Mouse (Mus musculus): ENCODE results near the gene Ropn1. TPM values are rescaled to one million over a fixed set of nuclear protein-coding genes. Genes with fewer than 3 reads are reported as not detected.

Gene Ropn1
- polyA plus RNA-seq, 1 experiment from 2014 or later = not detected

GRCm38 (mm10) chr16:34657983-34658382 lies 8.3 kb downstream of the Ropn1 start:
- Histone ChIP-seq H3K9ac (peak overlapping the region; percentile 23), H3K4me3 (peak overlapping the region; percentile 36), H3K4me2 (peak overlapping the region; percentile 61), H3K9me3 (no peaks in the 10 kb centered on the region), H3K27ac (replicated peaks) (no peak overlapping the region), H3K36me3 (no peaks in the 10 kb centered on the region), H3K27me3 (no peaks in the 10 kb centered on the region), H3K4me1 (replicated peaks) (peaks cover 11% of the 10 kb centered on the region)
- ATAC-seq (ENCODE audit: low FRiP score, low read depth) = 0 out of 2 replicates have a peak, but pooled peaks have one; percentile 45
- WGBS = 24% methylated on average over 5 of the region's 5 CpGs

GRCm38 (mm10) chr16:34658388-34658787 lies 8.7 kb downstream of the Ropn1 start:
- H3K4me3 ChIP-seq = peak overlapping the region; percentile 36; the same call in 1 of the 2 replicates

GRCm38 (mm10) chr16:34664553-34664952 lies 14.8 kb downstream of the Ropn1 start:
- H3K4me3 ChIP-seq = no peak overlapping the region
- no peaks in the 10 kb centered on the region for H3K9me3 ChIP-seq
- H3K27ac ChIP-seq (replicated peaks) = no peak overlapping the region
- no peak for ATAC-seq (ENCODE audit: low FRiP score, low read depth)
- H3K4me1 ChIP-seq (replicated peaks) = peaks cover 4% of the 10 kb centered on the region; the same call in 1 of the 2 replicates
- peaks cover 16% of the 10 kb centered on the region for H3K27me3 ChIP-seq
- H3K4me2 ChIP-seq = no peak overlapping the region
- H3K9ac ChIP-seq = no peak overlapping the region
- WGBS = 76% methylated on average over 3 of the region's 3 CpGs
- no peaks in the 10 kb centered on the region for H3K36me3 ChIP-seq

More at GRCm38 (mm10) chr16:34658388-34658787, 8.7 kb downstream of the Ropn1 start:
- peaks cover 11% of the 10 kb centered on the region for H3K4me1 ChIP-seq (replicated peaks)
- ATAC-seq (ENCODE audit: low FRiP score, low read depth) = 0 out of 2 replicates have a peak, but pooled peaks have one; percentile 56
- WGBS = 41% methylated on average over 11 of the region's 11 CpGs
- no peak overlapping the region for H3K9ac ChIP-seq
- H3K36me3 ChIP-seq = no peaks in the 10 kb centered on the region
- peak overlapping the region; percentile 61 for H3K4me2 ChIP-seq
- no peaks in the 10 kb centered on the region for H3K27me3 ChIP-seq
- H3K27ac ChIP-seq (replicated peaks) = no peak overlapping the region
- H3K9me3 ChIP-seq = no peaks in the 10 kb centered on the region

- Histone ChIP-seq H3K36me3 (no peaks in the 10 kb centered on the region), H3K27me3 (peaks cover 16% of the 10 kb centered on the region), H3K27ac (replicated peaks) (no peak overlapping the region), H3K9me3 (no peaks in the 10 kb centered on the region), H3K4me2 (peak overlapping the region; percentile 45), H3K9ac (no peak overlapping the region), H3K4me3 (peak overlapping the region; percentile 15; the same call in 1 of the 2 replicates), H3K4me1 (replicated peaks) (peaks cover 4% of the 10 kb centered on the region; the same call in 1 of the 2 replicates)
- WGBS = 3% methylated on average over 20 of the region's 20 CpGs
- ATAC-seq (ENCODE audit: low FRiP score, low read depth) = peak; percentile 80; the same call in 1 of the 2 replicates
Measured at GRCm38 (mm10) chr16:34667031-34667726, 17.5 kb downstream of the Ropn1 start.

- no peak for ATAC-seq (ENCODE audit: low FRiP score, low read depth)
Measured at GRCm38 (mm10) chr16:34668341-34668740, 18.6 kb downstream of the Ropn1 start.

GRCm38 (mm10) chr16:34671966-34672365 lies 22.2 kb downstream of the Ropn1 start:
- H3K4me1 ChIP-seq (replicated peaks) = peaks cover 4% of the 10 kb centered on the region; the same call in 1 of the 2 replicates
- no peak for ATAC-seq (ENCODE audit: low FRiP score, low read depth)
- no peak overlapping the region for H3K9ac ChIP-seq
- no peaks in the 10 kb centered on the region for H3K9me3 ChIP-seq
- no peak overlapping the region for H3K27ac ChIP-seq (replicated peaks)
- peaks cover 5% of the 10 kb centered on the region; the same call in 1 of the 2 replicates for H3K27me3 ChIP-seq
- H3K36me3 ChIP-seq = no peaks in the 10 kb centered on the region
- no peak overlapping the region for H3K4me2 ChIP-seq
- 56% methylated on average over 7 of the region's 7 CpGs for WGBS
- no peak overlapping the region for H3K4me3 ChIP-seq

More at GRCm38 (mm10) chr16:34668341-34668740, 18.6 kb downstream of the Ropn1 start:
- 78% methylated on average over 9 of the region's 9 CpGs for WGBS
- Histone ChIP-seq H3K9me3 (no peaks in the 10 kb centered on the region), H3K4me3 (no peak overlapping the region), H3K9ac (no peak overlapping the region), H3K36me3 (no peaks in the 10 kb centered on the region), H3K4me1 (replicated peaks) (peaks cover 4% of the 10 kb centered on the region; the same call in 1 of the 2 replicates), H3K4me2 (no peak overlapping the region), H3K27me3 (peaks cover 16% of the 10 kb centered on the region), H3K27ac (replicated peaks) (no peak overlapping the region)

GRCm38 (mm10) chr16:34672822-34673221 lies 23.1 kb downstream of the Ropn1 start:
- no peak overlapping the region for H3K4me3 ChIP-seq
- no peaks in the 10 kb centered on the region for H3K9me3 ChIP-seq
- H3K27ac ChIP-seq (replicated peaks) = no peak overlapping the region
- peaks cover 5% of the 10 kb centered on the region; the same call in 1 of the 2 replicates for H3K27me3 ChIP-seq
- WGBS = 55% methylated on average over 3 of the region's 3 CpGs
- H3K4me1 ChIP-seq (replicated peaks) = no peaks in the 10 kb centered on the region
- no peak overlapping the region for H3K9ac ChIP-seq
- H3K36me3 ChIP-seq = no peaks in the 10 kb centered on the region
- ATAC-seq (ENCODE audit: low FRiP score, low read depth) = no peak
- no peak overlapping the region for H3K4me2 ChIP-seq

GRCm38 (mm10) chr16:34674365-34674764 lies 24.6 kb downstream of the Ropn1 start:
- WGBS = 60% methylated on average over 6 of the region's 6 CpGs
- no peak overlapping the region for H3K27ac ChIP-seq (replicated peaks)
- H3K9me3 ChIP-seq = no peaks in the 10 kb centered on the region
- no peaks in the 10 kb centered on the region for H3K27me3 ChIP-seq
- H3K4me3 ChIP-seq = no peak overlapping the region
- ATAC-seq (ENCODE audit: low FRiP score, low read depth) = no peak
- H3K4me2 ChIP-seq = no peak overlapping the region
- H3K4me1 ChIP-seq (replicated peaks) = no peaks in the 10 kb centered on the region
- H3K36me3 ChIP-seq = no peaks in the 10 kb centered on the region
- H3K9ac ChIP-seq = no peak overlapping the region

GRCm38 (mm10) chr16:34681823-34682222 lies 32.1 kb downstream of the Ropn1 start:
- Histone ChIP-seq H3K27me3 (no peaks in the 10 kb centered on the region), H3K4me2 (no peak overlapping the region), H3K4me1 (replicated peaks) (no peaks in the 10 kb centered on the region), H3K4me3 (no peak overlapping the region), H3K27ac (replicated peaks) (no peak overlapping the region), H3K36me3 (no peaks in the 10 kb centered on the region), H3K9ac (no peak overlapping the region), H3K9me3 (no peaks in the 10 kb centered on the region)
- no peak for ATAC-seq (ENCODE audit: low FRiP score, low read depth)

GRCm38 (mm10) chr16:34689879-34690278 lies 40.2 kb downstream of the Ropn1 start:
- H3K4me2 ChIP-seq = peak overlapping the region; percentile 92
- H3K9ac ChIP-seq = no peak overlapping the region
- H3K36me3 ChIP-seq = no peaks in the 10 kb centered on the region
- peak overlapping the region; percentile 89; the same call in 1 of the 2 replicates for H3K27ac ChIP-seq (replicated peaks)
- WGBS = 70% methylated on average over 3 of the region's 3 CpGs
- peaks cover 7% of the 10 kb centered on the region for H3K4me1 ChIP-seq (replicated peaks)
- peak overlapping the region; percentile 82 for H3K4me3 ChIP-seq
- no peaks in the 10 kb centered on the region for H3K27me3 ChIP-seq
- no peaks in the 10 kb centered on the region for H3K9me3 ChIP-seq
- ATAC-seq (ENCODE audit: low FRiP score, low read depth) = no peak

GRCm38 (mm10) chr16:34690334-34691144 lies 40.8 kb downstream of the Ropn1 start, which contains the start of gene Ccdc14:
TSS of gene Ccdc14 (plus strand) at chr16:34690616.
- Histone ChIP-seq H3K27ac (replicated peaks) (peak within 1 kb of the TSS; percentile 89), H3K4me2 (peak within 1 kb of the TSS; percentile 92), H3K4me1 (replicated peaks) (peaks cover 7% of the 10 kb centered on the region), H3K27me3 (no peaks in the 10 kb centered on the region), H3K9ac (peak within 1 kb of the TSS; percentile 64), H3K4me3 (peak within 1 kb of the TSS; percentile 82), H3K9me3 (no peaks in the 10 kb centered on the region), H3K36me3 (no peaks in the 10 kb centered on the region)
- ATAC-seq (ENCODE audit: low FRiP score, low read depth) = peak; percentile 94
- under 1% methylated on average over 53 of the region's 53 CpGs for WGBS

- H3K9ac ChIP-seq = peak overlapping the region; percentile 64
- H3K4me2 ChIP-seq = peak overlapping the region; percentile 92
- ATAC-seq (ENCODE audit: low FRiP score, low read depth) = no peak
- H3K36me3 ChIP-seq = no peaks in the 10 kb centered on the region
- H3K9me3 ChIP-seq = no peaks in the 10 kb centered on the region
- 11% methylated on average over 11 of the region's 11 CpGs for WGBS
- no peaks in the 10 kb centered on the region for H3K27me3 ChIP-seq
- H3K27ac ChIP-seq (replicated peaks) = peak overlapping the region; percentile 89; the same call in 1 of the 2 replicates
- peak overlapping the region; percentile 82 for H3K4me3 ChIP-seq
- H3K4me1 ChIP-seq (replicated peaks) = peaks cover 7% of the 10 kb centered on the region
Measured at GRCm38 (mm10) chr16:34691156-34691555, 41.4 kb downstream of the Ropn1 start.

Measured in hindbrain, embryonic 15.5 days (tissue).